Mouse (Mus musculus): ENCODE results near the gene Gm21970. TPM values are rescaled to one million over a fixed set of nuclear protein-coding genes. Genes with fewer than 3 reads are reported as not detected.

Gene Gm21970
- polyA plus RNA-seq, 1 experiment: not detected

GRCm38 (mm10) chr16:91380151-91380550, 11.4 kb upstream of the Gm21970 start:
- Histone ChIP-seq H3K36me3 (ENCODE audit: control insufficient read depth, insufficient read depth, low read length) (no peaks in the 10 kb centered on the region), H3K27ac (ENCODE audit: control insufficient read depth, insufficient read depth, low read depth, low read length) (no peak overlapping the region), H3K27me3 (ENCODE audit: control insufficient read depth, insufficient read depth, low read length) (no peaks in the 10 kb centered on the region), H3K4me1 (ENCODE audit: control insufficient read depth, insufficient read depth, low read length) (no peaks in the 10 kb centered on the region), H3K4me3 (ENCODE audit: control insufficient read depth, low read depth, low read length) (no peak overlapping the region)
- TF ChIP-seq POLR2A (IDR thresholded peaks at IDR 0.05; ENCODE audit: control insufficient read depth, low read depth, low read length) (no peak), CTCF (IDR thresholded peaks at IDR 0.05; ENCODE audit: control insufficient read depth, insufficient read depth, insufficient replicate concordance, low read depth, low read length) (no peak)

DNA sequence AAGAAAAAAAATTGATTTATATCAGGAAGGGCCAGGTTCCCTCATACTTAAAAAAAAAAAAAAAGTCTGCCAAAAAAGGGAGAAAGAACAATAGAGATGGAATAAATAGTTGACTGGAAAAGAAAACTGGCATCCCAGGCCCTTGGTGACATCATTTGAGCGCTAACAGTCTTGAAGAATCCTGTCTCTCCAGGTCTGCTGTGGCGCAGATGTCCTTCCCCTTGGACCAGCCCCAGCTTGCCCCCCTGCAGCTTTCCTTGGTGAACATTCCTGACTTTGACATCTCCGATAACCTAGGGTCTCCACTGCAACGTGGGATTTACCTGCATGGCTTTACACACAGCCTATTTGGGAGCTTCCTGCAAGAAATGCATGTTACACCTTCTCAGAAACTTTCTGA, 9.9 kb upstream of the Gm21970 start:
- no peak overlapping the region for H3K4me3 ChIP-seq (ENCODE audit: control insufficient read depth, low read depth, low read length)
- H3K4me1 ChIP-seq (ENCODE audit: control insufficient read depth, insufficient read depth, low read length): no peaks in the 10 kb centered on the region
- H3K27ac ChIP-seq (ENCODE audit: control insufficient read depth, insufficient read depth, low read depth, low read length): no peak overlapping the region
- no peaks in the 10 kb centered on the region for H3K36me3 ChIP-seq (ENCODE audit: control insufficient read depth, insufficient read depth, low read length)
- no peak for TF ChIP-seq CTCF (IDR thresholded peaks at IDR 0.05; ENCODE audit: control insufficient read depth, insufficient read depth, insufficient replicate concordance, low read depth, low read length)
- no peak for TF ChIP-seq POLR2A (IDR thresholded peaks at IDR 0.05; ENCODE audit: control insufficient read depth, low read depth, low read length)
- H3K27me3 ChIP-seq (ENCODE audit: control insufficient read depth, insufficient read depth, low read length): no peaks in the 10 kb centered on the region

- H3K36me3 ChIP-seq (ENCODE audit: control insufficient read depth, insufficient read depth, low read length): no peaks in the 10 kb centered on the region
- no peaks in the 10 kb centered on the region for H3K4me1 ChIP-seq (ENCODE audit: control insufficient read depth, insufficient read depth, low read length)
- no peaks in the 10 kb centered on the region for H3K27me3 ChIP-seq (ENCODE audit: control insufficient read depth, insufficient read depth, low read length)
- no peak for TF ChIP-seq CTCF (IDR thresholded peaks at IDR 0.05; ENCODE audit: control insufficient read depth, insufficient read depth, insufficient replicate concordance, low read depth, low read length)
- no peak for TF ChIP-seq POLR2A (IDR thresholded peaks at IDR 0.05; ENCODE audit: control insufficient read depth, low read depth, low read length)
- no peak overlapping the region for H3K4me3 ChIP-seq (ENCODE audit: control insufficient read depth, low read depth, low read length)
- H3K27ac ChIP-seq (ENCODE audit: control insufficient read depth, insufficient read depth, low read depth, low read length): no peak overlapping the region
These were observed 9.2 kb upstream of the Gm21970 start for GRCm38 (mm10) chr16:91382261-91382790.

DNA sequence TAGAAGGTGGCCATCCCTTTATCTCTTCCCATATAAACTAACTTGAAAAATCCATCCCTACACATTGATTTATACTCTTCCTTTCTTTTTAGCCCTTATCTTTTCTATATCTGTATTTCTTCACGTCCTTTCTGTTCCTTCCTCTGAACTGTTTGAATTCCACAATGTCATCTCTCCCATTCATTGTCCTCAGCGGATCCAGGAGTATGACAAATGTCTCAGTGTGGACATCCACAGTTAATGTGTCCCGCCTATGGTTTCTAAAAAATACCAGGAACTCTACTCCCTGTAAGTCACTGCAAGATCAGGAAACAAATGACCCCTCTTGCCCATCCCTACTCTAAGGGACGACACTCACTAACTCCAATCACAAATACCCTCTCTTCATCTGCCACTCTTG, 7.3 kb upstream of the Gm21970 start:
- TF ChIP-seq POLR2A (IDR thresholded peaks at IDR 0.05; ENCODE audit: control insufficient read depth, low read depth, low read length): no peak
- no peak for TF ChIP-seq CTCF (IDR thresholded peaks at IDR 0.05; ENCODE audit: control insufficient read depth, insufficient read depth, insufficient replicate concordance, low read depth, low read length)
- no peaks in the 10 kb centered on the region for H3K4me1 ChIP-seq (ENCODE audit: control insufficient read depth, insufficient read depth, low read length)
- H3K27me3 ChIP-seq (ENCODE audit: control insufficient read depth, insufficient read depth, low read length): no peaks in the 10 kb centered on the region
- H3K4me3 ChIP-seq (ENCODE audit: control insufficient read depth, low read depth, low read length): no peak overlapping the region
- H3K27ac ChIP-seq (ENCODE audit: control insufficient read depth, insufficient read depth, low read depth, low read length): no peak overlapping the region
- no peaks in the 10 kb centered on the region for H3K36me3 ChIP-seq (ENCODE audit: control insufficient read depth, insufficient read depth, low read length)

DNA sequence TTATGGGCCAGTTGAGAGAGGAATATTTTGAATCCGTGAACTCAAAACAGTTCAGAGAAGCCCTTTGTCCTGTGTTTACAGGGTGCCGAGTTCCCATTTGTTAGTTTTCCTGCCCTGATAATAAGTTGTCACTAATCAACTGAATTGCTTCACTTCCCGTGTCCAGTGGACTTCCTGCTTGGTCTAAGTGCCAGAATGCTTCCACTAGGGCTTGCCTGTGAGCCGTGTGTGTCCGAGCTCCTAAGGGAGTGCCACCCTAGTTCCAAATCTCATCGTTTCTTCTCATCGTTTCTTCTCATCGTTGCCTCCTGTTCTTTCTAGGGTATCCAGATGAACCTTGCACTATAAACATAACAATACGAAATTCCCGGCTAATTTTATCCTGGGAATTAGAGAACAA, 5.9 kb upstream of the Gm21970 start:
- no peak overlapping the region; the same call in 1 of the 2 replicates for H3K27ac ChIP-seq (ENCODE audit: control insufficient read depth, insufficient read depth, low read depth, low read length)
- H3K27me3 ChIP-seq (ENCODE audit: control insufficient read depth, insufficient read depth, low read length): no peaks in the 10 kb centered on the region
- H3K4me1 ChIP-seq (ENCODE audit: control insufficient read depth, insufficient read depth, low read length): no peaks in the 10 kb centered on the region
- TF ChIP-seq CTCF (IDR thresholded peaks at IDR 0.05; ENCODE audit: control insufficient read depth, insufficient read depth, insufficient replicate concordance, low read depth, low read length) (no peak), POLR2A (IDR thresholded peaks at IDR 0.05; ENCODE audit: control insufficient read depth, low read depth, low read length) (no peak)
- H3K36me3 ChIP-seq (ENCODE audit: control insufficient read depth, insufficient read depth, low read length): no peaks in the 10 kb centered on the region
- H3K4me3 ChIP-seq (ENCODE audit: control insufficient read depth, low read depth, low read length): no peak overlapping the region

DNA sequence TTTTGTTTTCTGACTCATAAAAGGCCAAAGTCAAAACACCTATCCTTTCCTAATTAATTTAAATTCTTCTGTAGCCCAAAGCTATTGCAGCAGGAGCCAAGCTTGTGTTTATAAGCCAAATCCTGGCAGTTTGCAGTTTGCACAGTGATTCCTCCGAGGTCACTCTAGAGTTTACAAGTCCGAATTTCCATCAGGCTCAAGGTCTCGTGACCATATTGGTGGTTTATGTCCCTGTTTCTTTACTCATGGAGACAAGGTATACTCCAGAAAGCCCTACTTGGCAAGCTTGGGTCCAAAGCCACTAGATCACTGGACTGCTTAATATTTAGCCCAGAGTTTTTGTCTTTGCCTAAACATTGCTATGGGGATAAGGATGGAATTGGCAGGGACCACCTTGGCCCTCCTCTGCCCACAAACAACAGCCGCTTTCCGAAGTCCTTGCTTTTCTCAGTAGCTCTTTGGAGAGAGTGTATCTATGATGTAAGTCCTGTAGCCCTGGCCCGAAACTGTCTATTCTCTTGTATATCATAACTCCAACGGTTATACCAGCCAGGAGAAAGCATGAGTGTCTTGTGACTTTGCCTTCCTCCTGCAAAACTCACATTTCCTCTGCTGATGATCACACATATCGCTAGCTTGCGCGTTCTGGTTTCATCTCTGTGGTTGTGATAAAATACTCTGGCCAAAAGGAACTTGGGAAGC, 5.0 kb upstream of the Gm21970 start:
- no peaks in the 10 kb centered on the region for H3K27me3 ChIP-seq (ENCODE audit: control insufficient read depth, insufficient read depth, low read length)
- no peak overlapping the region for H3K4me3 ChIP-seq (ENCODE audit: control insufficient read depth, low read depth, low read length)
- H3K36me3 ChIP-seq (ENCODE audit: control insufficient read depth, insufficient read depth, low read length): no peaks in the 10 kb centered on the region
- TF ChIP-seq CTCF (IDR thresholded peaks at IDR 0.05; ENCODE audit: control insufficient read depth, insufficient read depth, insufficient replicate concordance, low read depth, low read length): no peak
- no peak for TF ChIP-seq POLR2A (IDR thresholded peaks at IDR 0.05; ENCODE audit: control insufficient read depth, low read depth, low read length)
- no peak overlapping the region for H3K27ac ChIP-seq (ENCODE audit: control insufficient read depth, insufficient read depth, low read depth, low read length)
- no peaks in the 10 kb centered on the region for H3K4me1 ChIP-seq (ENCODE audit: control insufficient read depth, insufficient read depth, low read length)

GRCm38 (mm10) chr16:91387121-91387486, 4.4 kb upstream of the Gm21970 start:
- Histone ChIP-seq H3K4me1 (ENCODE audit: control insufficient read depth, insufficient read depth, low read length) (no peaks in the 10 kb centered on the region), H3K36me3 (ENCODE audit: control insufficient read depth, insufficient read depth, low read length) (no peaks in the 10 kb centered on the region), H3K4me3 (ENCODE audit: control insufficient read depth, low read depth, low read length) (no peak overlapping the region), H3K27me3 (ENCODE audit: control insufficient read depth, insufficient read depth, low read length) (no peaks in the 10 kb centered on the region), H3K27ac (ENCODE audit: control insufficient read depth, insufficient read depth, low read depth, low read length) (no peak overlapping the region)
- TF ChIP-seq CTCF (IDR thresholded peaks at IDR 0.05; ENCODE audit: control insufficient read depth, insufficient read depth, insufficient replicate concordance, low read depth, low read length) (no peak), POLR2A (IDR thresholded peaks at IDR 0.05; ENCODE audit: control insufficient read depth, low read depth, low read length) (no peak)
